Mouse (Mus musculus): ENCODE results near the gene Defb45. TPM values are rescaled to one million over a fixed set of nuclear protein-coding genes. Genes with fewer than 3 reads are reported as not detected.

Defb45 gene
- polyA plus RNA-seq (2017; shearing (Covaris generic)) = not detected

GRCm38 (mm10) chr2:152599299-152599698, at the start of gene Defb45:
TSS of gene Defb45 (minus strand) at chr2:152599399.

DNA sequence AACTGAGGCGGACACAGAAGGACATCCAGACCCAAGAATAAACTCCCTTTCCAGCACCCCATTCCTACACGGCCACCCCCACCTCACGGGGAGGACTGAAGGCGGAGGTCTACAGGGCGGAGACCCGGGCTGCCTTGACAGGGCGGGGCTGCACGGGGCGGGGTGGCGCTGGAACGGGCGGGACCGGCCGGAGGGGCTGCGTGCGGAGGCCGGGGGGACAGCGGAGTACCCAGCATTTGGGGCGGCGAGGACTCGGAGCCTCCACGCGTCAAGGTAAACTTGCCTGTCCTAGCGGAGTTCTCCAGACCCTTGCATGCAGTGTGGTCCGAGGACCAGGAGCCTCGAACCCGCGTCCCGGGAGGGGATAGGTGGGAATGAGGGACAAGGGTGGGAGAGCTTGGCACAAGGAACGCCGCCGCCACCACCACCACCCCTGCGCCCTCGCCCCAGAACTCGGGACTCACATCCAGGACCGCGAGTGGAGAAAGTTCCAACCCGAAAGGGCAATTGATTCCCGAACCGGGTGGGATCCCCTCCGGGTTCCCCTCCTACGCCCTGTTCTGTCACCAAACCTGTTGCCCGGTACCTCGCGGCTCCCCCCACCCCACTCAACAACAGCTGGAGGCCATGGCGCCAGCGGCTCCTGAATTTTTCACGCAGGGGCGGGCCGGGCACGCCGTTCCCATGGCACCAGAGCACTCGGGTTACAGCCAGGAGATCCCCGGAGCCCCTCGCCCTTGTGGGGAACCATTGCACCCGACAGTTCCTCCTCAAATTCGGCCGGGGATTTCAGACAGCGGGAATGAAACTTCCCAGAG, 27.8 kb upstream of the Defb45 start, which contains the start of gene Rem1:
Rem1 (plus strand) TSS at position 178 of the 818 bp plus-strand sequence.

DNA sequence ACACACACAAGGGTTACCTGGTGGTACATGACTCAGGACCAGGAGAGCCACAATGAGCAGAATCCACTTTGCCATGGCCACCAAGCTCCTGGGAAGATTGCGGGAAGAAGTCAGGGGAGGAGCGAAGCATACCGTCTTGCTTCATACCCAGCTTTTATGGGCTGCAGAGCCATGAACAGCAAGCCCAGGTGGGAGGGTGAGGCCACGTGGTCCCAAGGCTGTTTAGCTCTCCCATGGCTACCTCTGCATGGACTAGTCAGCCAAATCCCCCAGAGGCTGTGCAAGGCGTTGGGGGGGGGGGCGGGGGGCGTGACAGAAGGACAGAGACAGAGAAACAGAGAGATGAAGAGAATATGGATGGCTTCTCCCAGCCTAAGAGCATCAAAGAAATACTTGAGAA, 23.8 kb upstream of the Defb45 start, which contains the start of gene Defb25:
Defb25 (minus strand) TSS at position 101 of the 400 bp plus-strand sequence.

GRCm38 (mm10) chr2:152604057-152604456, 4.9 kb upstream of the Defb45 start, which contains the start of gene Defb36:
TSS of gene Defb36 (plus strand) at chr2:152604327.

DNA sequence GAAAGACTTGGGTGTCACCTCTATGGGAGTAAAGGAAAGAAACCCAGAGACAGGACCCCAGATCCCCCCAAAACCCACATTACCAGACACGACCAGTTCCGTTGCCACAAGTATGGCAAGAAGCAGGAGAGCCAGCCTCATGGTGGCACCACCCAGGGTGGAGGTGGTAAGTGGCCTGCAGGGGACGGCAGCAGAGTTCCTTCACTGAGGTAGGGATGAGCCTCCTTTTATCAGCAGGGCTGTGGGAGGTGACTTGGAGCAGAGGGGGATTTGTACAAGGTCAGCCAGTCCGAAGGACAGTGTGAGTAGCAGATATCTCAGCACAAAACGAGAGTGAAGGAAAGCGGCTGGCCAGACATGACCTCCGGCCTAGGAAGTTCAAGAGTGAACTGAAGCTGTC, 19.1 kb downstream of the Defb45 start, which contains the start of gene Defb19:
Defb19 (minus strand) TSS at position 206 of the 400 bp plus-strand sequence.

GRCm38 (mm10) chr2:152572114-152572794, 26.9 kb downstream of the Defb45 start, which contains the start of gene Defb21:
TSS of gene Defb21 (plus strand) at chr2:152572744.

DNA sequence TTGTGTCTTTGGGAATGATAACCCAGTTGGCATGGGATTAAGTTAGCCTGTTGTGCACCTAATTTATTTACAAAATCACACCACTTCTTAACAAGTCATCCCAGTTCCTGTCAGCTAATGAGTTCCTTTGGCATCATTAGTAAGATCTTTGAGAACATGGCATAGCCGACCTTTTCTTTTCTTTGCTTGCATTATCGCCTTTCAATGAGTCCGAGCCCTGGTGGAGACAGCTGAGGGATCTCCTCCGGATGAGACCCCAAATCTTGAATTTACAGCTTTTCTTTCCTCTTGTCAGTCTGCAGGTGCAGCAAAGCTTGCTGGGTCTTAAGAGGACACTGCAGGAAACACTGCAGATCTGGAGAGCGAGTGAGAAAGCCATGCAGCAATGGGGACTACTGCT, 30.2 kb downstream of the Defb45 start, which contains the start of gene Gm17416:
Gm17416 (plus strand) TSS at position 301 of the 400 bp plus-strand sequence.

Other genes starting within 250 kb of the Defb45 start
- gene Nrsn2, start 222.8 kb downstream of the Defb45 start, polyA plus RNA-seq (2017; shearing (Covaris generic)) = not detected
- gene Sox12, start 201.3 kb downstream of the Defb45 start, polyA plus RNA-seq (2017; shearing (Covaris generic)) = 0.06 TPM
- 1.2 TPM for gene Zcchc3, start 184.4 kb downstream of the Defb45 start, polyA plus RNA-seq (2017; shearing (Covaris generic))
- gene 6820408C15Rik, start 183.8 kb downstream of the Defb45 start, polyA plus RNA-seq (2017; shearing (Covaris generic)) = not detected
- gene Defb23, start 134.8 kb downstream of the Defb45 start, polyA plus RNA-seq (2017; shearing (Covaris generic)) = not detected
- gene Defb20, start 122.3 kb downstream of the Defb45 start, polyA plus RNA-seq (2017; shearing (Covaris generic)) = not detected
- gene Defb22, start 109.3 kb downstream of the Defb45 start, polyA plus RNA-seq (2017; shearing (Covaris generic)) = not detected
- gene Defb26, start 87.7 kb downstream of the Defb45 start, polyA plus RNA-seq (2017; shearing (Covaris generic)) = not detected
- gene Defb28, start 81.1 kb downstream of the Defb45 start, polyA plus RNA-seq (2017; shearing (Covaris generic)) = not detected
- gene Defb29, start 59.3 kb downstream of the Defb45 start, polyA plus RNA-seq (2017; shearing (Covaris generic)) = not detected
- gene Gm17416, start 30.1 kb downstream of the Defb45 start, polyA plus RNA-seq (2017; shearing (Covaris generic)) = not detected
- gene Defb21, start 26.7 kb downstream of the Defb45 start, polyA plus RNA-seq (2017; shearing (Covaris generic)) = not detected
- not detected for gene Defb19, start 19.1 kb downstream of the Defb45 start, polyA plus RNA-seq (2017; shearing (Covaris generic))
- gene Defb36, start 4.9 kb upstream of the Defb45 start, polyA plus RNA-seq (2017; shearing (Covaris generic)) = not detected
- gene Defb25, start 23.7 kb upstream of the Defb45 start, polyA plus RNA-seq (2017; shearing (Covaris generic)) = not detected
- not detected for gene Rem1, start 27.6 kb upstream of the Defb45 start, polyA plus RNA-seq (2017; shearing (Covaris generic))
- 58.9 TPM for gene H13, start 70.1 kb upstream of the Defb45 start, polyA plus RNA-seq (2017; shearing (Covaris generic))
- 3.2 TPM for gene Mcts2, start 87.6 kb upstream of the Defb45 start, polyA plus RNA-seq (2017; shearing (Covaris generic))
- gene Id1, start 136.9 kb upstream of the Defb45 start, polyA plus RNA-seq (2017; shearing (Covaris generic)) = 0.60 TPM
- not detected for gene Cox4i2, start 154.8 kb upstream of the Defb45 start, polyA plus RNA-seq (2017; shearing (Covaris generic))
- 81.8 TPM for gene Bcl2l1, start 232.3 kb upstream of the Defb45 start, polyA plus RNA-seq (2017; shearing (Covaris generic))
- 7.6 TPM for gene Tpx2, start 248.6 kb upstream of the Defb45 start, polyA plus RNA-seq (2017; shearing (Covaris generic))